Comparison of ENCODE assay signal across 28 mouse cellular contexts in the genomic region with DNA sequence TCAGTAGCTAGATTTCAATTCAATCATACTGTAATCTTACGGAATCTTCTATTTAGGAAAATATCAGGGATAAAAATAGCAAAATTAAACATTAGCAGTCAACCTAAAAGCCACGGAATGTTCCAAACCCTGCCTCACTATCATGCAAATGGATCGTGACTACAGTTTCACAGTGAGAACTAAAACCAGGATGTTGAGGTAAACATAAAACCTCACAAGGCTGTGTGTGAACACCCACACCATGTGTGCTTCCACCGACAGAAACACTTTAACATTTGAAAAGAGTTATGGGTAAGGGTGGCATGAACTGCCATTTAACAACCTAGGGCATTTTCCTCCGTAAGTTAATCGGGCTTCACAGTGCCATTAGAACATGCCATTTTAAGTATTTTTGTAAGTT.
DNase-seq lines count a peak whose midpoint lies in the region; ATAC-seq lines count a peak whose summit lies in the region.
"Had no signal": no experiment of that assay in that cellular context is flagged by ENCODE, and none has a peak within 500 bp of the region (broad histone marks: within the 10 kb centered on the region; RNA-seq: fewer than 3 reads in every experiment).

No protein-coding gene starts in this region.

- no peak overlapping the region for H3K4me2 ChIP-seq in hindbrain, embryonic 12.5 days (replicated peaks)
- H3K4me2 ChIP-seq: embryonic facial prominence, embryonic 12.5 days; embryonic facial prominence, embryonic 15.5 days; heart, embryonic 12.5 days; heart, embryonic 15.5 days; hindbrain, embryonic 14.5 days had no signal

- H3K36me3 ChIP-seq in hindbrain, embryonic 12.5 days, result no peaks in the 10 kb centered on the region
- H3K36me3 ChIP-seq: embryonic facial prominence, embryonic 12.5 days; embryonic facial prominence, embryonic 15.5 days; heart, embryonic 12.5 days; heart, embryonic 15.5 days; hindbrain, embryonic 10.5 days had no signal

- H3K27ac ChIP-seq in hindbrain, embryonic 12.5 days, result no peak overlapping the region
- H3K27ac ChIP-seq: embryonic facial prominence, embryonic 12.5 days; embryonic facial prominence, embryonic 15.5 days; gastrocnemius, adult 2 months; heart, embryonic 15.5 days; hindbrain, embryonic 10.5 days; hindbrain, embryonic 14.5 days; hindbrain, postnatal 0 days had no signal

- DNase-seq in CD4-positive helper T cell, adult 2 months (ENCODE audit: low read depth, low spot score), result peak; percentile 38
- DNase-seq in brain, adult 2 months (ENCODE audit: low read depth, low spot score), result peak; percentile 27
- DNase-seq in spleen, adult 12 weeks (ENCODE audit: low spot score), result no peak
- no peak for DNase-seq in layer of hippocampus, postnatal 14 days (ENCODE audit: low spot score in 2 of 2)
- DNase-seq: adrenal gland, adult 8-10 months; adrenal gland, postnatal 25 days; B cell, adult 2 months; cerebellum, adult 18-20 months; cerebellum, adult 9-10 months; cerebellum, postnatal 14 days; gastrocnemius, adult 2 months; gastrocnemius, postnatal 14 days; heart, adult 18-20 months; heart, postnatal 10 days; heart, postnatal 36 days; kidney, adult 2 months had no signal

- ATAC-seq in CD4-positive, CD25-positive, alpha-beta regulatory T cell, adult 4 months, result peak; percentile 70
- ATAC-seq in hindbrain, embryonic 12.5 days (ENCODE audit: low FRiP score), result no peak
- ATAC-seq: activated CD4-positive, CD25-positive, alpha-beta regulatory T cell, adult 4 months; forebrain, embryonic 14.5 days; hindbrain, postnatal 0 days; intestine, postnatal 0 days had no signal

- H3K4me1 ChIP-seq in hindbrain, embryonic 12.5 days, result no peaks in the 10 kb centered on the region
- H3K4me1 ChIP-seq: embryonic facial prominence, embryonic 12.5 days; embryonic facial prominence, embryonic 15.5 days; heart, embryonic 15.5 days had no signal

- no peaks in the 10 kb centered on the region for H3K9me3 ChIP-seq in hindbrain, embryonic 12.5 days (replicated peaks)
- H3K9me3 ChIP-seq: embryonic facial prominence, embryonic 12.5 days; embryonic facial prominence, embryonic 15.5 days; heart, embryonic 15.5 days; hindbrain, embryonic 10.5 days had no signal

- 86% methylated on average over 6 of the region's 6 CpGs for WGBS in hindbrain, embryonic 12.5 days

- H3K9ac ChIP-seq in hindbrain, embryonic 12.5 days, result no peak overlapping the region
- H3K9ac ChIP-seq: embryonic facial prominence, embryonic 12.5 days; embryonic facial prominence, embryonic 15.5 days; heart, embryonic 12.5 days; heart, embryonic 15.5 days; hindbrain, embryonic 14.5 days had no signal

- no peak overlapping the region for H3K4me3 ChIP-seq in hindbrain, embryonic 12.5 days
- H3K4me3 ChIP-seq: embryonic facial prominence, embryonic 12.5 days; embryonic facial prominence, embryonic 15.5 days; gastrocnemius, adult 2 months; heart, embryonic 12.5 days; heart, embryonic 15.5 days; hindbrain, embryonic 10.5 days had no signal

- no peaks in the 10 kb centered on the region for H3K27me3 ChIP-seq in hindbrain, embryonic 12.5 days
- H3K27me3 ChIP-seq: embryonic facial prominence, embryonic 12.5 days; embryonic facial prominence, embryonic 15.5 days; heart, embryonic 12.5 days; heart, embryonic 15.5 days had no signal

Comparison
In these comparisons a context has a peak if more than half of its experiments do, and no peak if none do; other contexts are left out.
1. DNase-seq: peak in CD4-positive helper T cell, adult 2 months (single experiment) and brain, adult 2 months (single experiment); none in spleen, adult 12 weeks (single experiment) and layer of hippocampus, postnatal 14 days (0 of 2).